Mouse (Mus musculus) Muller cell, postnatal 12 days (primary cell): ENCODE measurements around the gene Eps8l3.

ENCODE experiments used
- DNase-seq: peaks from one replicate; pipeline ENCODE4 v3.0.0-alpha.2; 2015; ENCODE audit errors: inconsistent ontology term

Gene Eps8l3

DNA sequence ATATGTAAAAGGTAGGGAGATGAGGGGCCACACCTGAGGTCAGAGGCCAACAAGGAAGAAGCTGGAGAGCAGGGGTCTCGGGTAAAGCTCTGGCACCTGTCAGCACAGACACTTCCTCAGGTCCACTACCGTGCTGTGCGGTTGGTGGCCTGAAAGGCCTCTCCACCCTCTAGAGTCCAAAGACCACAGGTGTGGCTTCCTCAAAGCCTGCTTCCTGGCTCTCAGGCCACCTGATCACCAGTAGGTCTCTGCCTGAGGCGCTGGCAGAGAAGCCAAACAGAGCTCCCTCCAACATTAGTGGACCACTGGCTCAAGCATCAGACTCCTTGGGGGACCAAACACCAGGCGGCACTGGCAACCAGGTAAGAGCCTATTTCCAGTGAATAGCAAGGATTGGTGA lies at the start of gene Eps8l3:
TSS of gene Eps8l3 (plus strand) at position 225 of the 400 bp plus-strand sequence.
- no peak for DNase-seq

DNA sequence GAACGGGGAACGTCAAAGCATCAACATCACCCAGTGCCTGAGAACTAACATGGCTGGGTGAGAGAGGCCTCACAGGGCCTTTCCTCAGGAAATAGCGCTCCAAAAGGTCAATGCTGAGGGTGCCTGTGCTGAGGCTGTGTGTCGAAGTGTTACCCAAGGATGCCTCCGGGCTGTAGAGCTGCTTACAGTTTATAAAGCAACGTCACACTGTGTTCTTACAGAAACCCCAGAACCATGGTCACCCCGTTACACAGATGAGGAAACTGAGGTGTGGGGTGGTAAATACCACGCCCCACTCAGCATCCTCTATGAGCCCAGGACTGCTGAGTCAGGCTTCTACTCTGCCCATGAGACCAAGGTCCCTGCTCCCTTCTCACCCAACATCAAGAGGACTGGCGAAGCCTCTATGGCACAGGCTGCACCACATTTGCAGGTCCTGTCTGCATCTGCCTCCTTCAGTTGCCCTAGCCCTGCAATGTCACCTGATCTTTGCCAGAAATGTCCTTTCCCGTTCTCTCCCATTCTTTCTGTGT lies 49.1 kb upstream of the Eps8l3 start:
- DNase-seq, result no peak

DNA sequence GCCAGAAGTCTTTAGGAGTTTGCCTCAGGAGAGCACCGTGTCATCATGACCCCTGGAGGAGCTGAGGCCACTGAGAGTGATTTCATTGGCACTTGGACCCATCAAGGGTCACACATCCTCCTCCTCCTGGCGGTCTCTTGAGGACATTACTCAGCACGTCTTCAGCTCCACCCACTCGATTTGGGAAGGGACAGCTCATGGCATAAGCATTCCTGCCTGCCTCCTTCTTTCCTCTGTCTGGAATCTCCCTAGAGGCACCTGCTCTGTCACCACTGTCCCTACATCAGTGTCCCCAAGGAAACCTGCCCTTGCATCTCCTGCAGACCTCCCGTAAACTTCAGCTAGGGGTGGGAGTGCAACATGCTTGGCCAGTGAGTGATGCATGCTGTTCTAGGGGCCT lies 48.5 kb upstream of the Eps8l3 start:
- DNase-seq, result no peak

DNA sequence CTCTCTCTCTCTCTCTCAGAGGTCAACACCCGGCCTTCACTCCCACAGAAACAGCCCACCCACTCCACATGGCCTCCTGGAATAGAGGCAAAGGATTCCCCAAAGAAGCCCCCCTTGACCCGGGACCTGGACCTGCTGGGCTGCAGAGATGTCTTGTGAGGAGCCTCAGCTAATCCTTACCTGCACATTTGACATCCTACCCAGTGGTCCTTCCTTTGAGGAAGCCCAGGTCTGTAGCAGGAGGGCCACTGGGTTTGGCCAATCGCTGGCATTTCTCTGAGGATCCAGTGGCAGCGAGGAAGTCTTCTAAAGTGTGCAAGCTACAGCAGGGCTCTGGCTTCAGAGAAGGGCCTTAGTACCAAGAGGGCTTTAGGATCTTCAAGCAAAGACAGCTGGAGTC lies 48.0 kb upstream of the Eps8l3 start:
- DNase-seq, result no peak

DNA sequence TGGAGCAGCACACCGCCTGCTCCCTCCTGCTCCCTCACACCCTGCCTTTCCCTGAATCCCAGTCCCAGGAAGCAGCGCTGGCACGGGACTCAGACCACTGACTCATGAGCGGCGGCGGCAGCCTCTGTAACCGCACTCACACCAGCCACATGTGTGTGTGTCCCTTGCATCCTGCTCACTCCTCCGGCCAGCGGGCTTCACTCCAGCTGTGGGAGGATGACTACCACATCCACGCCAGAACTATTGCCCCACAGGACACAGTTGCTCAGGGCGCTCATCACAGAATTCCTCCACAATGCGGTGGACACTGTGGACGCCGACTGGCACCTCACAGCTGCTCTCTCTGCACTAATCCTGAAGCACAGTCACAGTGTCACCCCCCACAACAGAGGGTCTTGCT lies 47.4 kb upstream of the Eps8l3 start:
- DNase-seq, result no peak

DNA sequence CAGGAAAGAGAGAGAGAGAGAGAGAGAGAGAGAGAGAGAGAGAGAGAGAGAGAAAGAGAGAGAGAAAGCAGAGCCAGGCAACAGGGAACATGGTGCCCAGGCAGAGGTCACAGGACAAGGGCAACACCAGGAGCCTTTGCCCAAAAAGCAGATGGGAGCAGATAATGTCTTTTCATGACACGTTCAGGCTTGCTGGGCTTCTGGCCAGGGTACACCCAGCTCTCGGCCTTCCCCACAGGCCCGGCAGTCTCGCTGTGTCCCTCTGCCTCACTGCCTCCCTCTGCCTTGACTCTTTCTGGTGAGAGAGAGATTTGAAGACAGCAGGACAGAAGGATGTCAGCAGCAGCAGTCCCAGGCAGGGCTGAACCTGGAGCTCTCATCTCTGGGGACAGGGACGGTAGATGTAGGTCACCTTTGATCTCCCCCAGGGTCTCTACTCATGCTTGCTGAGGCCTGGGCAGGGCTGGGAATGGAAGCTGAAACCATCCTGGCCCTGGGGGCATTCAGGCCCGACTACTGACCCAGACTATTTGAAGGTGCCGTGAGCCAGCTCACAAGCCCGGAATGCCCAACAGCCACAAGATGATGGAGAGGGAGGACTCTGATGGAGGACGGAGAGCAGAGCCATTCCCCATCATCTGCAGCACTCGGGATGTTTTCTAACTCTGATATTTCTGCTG lies 45.0 kb upstream of the Eps8l3 start:
- peak; percentile 65 for DNase-seq

DNA sequence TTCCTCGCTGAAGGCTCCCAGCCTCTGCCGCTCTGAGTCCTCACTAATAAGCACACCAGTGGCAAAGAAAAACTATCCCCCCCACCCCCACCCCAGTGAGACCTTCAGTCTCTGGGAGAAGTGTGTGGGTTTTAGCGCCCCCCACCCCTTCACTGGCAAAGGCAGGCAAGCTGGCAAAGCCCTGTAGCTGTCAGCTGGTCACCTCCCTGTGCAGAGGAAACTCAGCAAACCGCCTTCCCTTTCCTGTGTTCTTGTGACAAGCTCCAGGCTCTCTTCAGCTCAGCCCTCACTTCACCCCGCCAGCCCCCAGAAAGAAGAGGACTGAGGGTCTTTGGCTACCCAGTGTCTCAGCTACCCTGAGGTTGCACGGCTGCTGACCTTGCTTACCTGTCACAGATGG lies 44.4 kb upstream of the Eps8l3 start:
- DNase-seq, result no peak

DNA sequence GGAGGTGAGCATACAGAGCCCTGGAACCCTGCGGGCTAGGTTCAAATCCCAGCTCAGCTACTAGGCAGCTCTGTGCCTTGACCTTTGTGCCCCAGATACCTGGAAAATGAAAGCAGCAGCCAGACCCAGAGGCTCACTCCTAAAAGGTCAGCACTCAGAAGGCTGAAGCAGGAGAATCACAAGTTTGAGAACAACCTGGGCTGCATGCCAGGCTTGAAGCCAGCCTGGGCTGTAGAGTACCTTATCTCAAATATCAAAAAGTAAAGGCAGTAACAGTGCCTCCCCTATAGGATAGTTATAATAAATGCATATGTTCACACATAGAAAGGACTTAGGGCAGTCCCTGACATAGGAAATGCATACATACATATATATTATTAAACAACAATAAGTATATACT lies 43.7 kb upstream of the Eps8l3 start:
- no peak for DNase-seq

DNA sequence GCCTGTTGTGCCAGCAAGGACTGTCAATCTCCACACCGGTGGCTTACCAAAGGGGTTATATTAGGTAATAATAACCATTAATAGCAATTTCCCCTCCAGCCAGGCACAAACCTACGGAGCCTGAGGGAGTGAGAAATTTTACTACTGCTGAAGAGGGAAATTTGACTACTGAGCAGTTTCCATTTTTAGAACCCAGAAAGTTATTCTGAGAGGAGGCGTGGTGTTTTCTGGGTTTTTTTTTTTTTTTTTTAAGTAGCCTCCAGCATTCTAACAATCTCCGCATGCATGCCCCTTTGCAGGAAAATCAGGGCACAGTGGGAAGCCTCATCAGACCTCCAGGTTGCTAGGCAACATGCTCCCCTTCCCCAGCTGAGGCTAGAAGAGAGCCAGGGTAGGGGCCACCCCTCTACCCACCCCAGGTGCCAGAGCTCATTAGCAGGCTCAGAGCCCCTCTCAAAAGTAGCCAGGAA lies 43.1 kb upstream of the Eps8l3 start:
- DNase-seq, result peak; percentile 80

DNA sequence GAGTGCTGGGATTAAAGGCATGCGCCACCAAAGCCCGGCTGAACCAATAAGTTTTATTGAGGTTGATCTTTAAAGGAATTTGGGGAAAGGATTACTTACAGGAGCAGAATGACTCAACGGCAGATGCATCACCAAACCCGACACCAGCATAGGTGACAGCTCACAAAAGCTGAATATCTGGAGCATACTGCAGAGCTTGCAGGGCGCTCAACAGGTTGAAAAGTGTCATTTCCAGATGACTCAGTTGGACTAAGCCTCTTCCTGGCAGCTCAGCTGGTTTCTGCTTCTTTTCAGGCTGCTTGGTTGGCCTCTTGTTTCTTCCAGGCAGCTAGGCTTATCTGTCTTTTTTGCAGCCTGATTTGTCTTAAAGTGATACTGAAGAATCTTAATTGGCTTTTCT lies 41.7 kb upstream of the Eps8l3 start:
- DNase-seq, result no peak

DNA sequence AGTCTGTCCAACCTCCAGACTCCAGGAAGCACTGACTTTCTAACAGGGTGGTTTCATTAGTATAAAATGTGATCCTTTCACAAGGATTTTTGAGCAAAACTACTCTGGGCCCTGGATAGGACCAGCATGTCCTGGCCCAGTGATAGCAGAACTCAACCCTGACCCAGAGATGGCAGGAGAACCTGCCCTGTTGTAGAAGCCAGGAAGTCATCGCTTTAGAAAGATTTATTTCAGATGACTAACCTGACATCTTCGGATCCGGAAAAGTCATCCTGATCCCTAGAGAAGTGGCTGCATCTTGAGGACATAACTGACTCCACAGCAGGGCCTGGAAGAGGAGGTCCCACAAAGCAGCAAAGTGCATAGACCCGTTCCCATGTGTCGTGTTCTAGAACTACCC lies 37.2 kb upstream of the Eps8l3 start:
- no peak for DNase-seq

DNA sequence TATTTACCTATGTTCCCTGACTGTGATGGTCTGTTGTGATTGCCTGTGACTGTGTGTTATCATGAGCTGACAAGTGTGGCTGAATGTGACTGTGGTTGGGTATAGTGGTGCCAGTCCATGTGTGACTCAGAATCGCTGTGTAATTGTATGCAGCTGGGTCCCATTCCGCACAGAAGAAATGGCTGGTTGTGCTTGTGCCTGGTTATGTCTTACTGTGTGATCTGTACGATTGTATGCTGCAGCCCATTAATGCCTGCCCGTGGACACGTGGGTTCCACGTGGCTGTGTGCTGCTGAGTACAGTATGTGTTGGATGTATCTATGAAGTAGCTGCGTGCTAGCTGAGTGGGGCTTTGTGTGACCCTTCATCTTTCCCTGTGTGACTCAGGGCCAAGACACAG lies 36.2 kb upstream of the Eps8l3 start:
- DNase-seq, result no peak

DNA sequence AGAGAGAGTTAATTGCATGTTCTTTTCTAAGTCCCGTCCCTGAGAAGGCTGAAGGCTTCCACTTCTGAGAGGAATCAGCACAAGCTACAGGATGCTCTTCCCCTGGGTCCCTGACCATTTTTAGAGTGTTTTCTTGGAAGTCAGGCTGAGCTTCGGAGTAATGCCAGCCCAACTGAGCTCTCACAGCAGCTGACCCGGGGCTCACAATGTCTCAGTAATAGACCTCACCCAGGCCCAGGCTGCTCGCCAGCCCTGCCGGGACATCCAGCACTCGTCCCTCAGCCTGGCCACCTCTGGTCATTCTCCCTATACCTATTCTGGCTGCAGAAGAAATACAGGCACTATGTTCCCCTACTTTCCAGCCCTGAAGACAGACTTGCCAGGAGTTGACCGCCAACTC lies 35.7 kb upstream of the Eps8l3 start:
- DNase-seq, result peak; percentile 36

DNA sequence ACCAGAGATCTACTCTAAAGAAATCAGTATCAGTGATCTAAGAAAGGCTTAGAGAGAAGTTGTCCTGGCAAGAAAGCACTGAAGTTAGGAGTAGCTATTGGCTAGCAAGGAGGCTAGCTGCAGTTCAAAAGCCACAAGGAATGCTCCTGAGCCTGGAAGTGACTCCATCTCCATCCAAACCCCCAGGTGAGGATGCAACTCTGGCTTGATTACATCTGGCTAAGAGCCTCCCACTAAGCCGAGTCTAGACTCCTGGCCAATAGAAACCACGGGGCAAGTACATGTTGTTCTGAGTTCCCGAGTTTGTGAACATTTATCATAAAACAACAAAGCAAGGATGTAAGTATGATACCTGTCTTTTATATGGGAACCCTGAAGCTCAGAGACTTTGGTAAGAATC lies 33.6 kb upstream of the Eps8l3 start:
- no peak for DNase-seq

DNA sequence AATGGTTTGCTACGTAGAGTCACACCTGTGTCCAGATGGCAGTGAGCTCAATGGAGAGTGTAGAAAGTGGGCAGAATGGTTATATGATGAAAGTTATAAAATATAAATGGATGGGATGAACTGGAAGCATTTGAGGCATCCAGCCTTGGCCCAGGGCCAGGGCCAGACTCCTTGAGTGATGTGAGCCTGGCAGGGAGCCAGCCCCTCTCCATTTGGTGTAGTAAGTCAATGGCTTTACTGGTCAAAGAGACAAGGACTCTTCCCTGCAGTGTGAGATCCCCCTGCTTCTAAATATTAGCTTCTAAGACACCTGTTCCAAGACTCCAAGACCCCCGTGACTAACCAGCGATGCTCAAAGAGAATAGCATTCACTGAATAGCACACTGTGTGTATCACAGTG lies 33.0 kb upstream of the Eps8l3 start:
- DNase-seq, result peak; percentile 90

DNA sequence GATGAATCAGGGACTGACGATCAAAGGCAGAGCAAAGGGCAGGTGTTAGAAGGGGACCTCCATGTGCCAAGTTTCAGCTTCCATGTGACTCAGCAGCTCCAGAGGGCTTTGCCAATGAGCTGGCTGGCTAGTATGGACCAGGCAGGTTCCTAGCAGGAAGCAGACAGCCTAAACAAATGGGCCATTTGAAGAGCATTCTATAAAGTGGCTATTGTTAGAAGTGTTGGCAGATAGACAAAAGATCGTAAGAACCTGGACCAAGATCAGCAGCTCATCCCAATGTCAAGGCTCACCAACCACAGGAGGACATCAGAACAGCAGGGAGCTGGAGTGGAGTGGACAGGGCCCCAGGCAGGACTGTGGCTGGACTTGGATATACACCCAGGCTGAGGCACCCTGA lies 32.5 kb upstream of the Eps8l3 start:
- peak; percentile 94 for DNase-seq

DNA sequence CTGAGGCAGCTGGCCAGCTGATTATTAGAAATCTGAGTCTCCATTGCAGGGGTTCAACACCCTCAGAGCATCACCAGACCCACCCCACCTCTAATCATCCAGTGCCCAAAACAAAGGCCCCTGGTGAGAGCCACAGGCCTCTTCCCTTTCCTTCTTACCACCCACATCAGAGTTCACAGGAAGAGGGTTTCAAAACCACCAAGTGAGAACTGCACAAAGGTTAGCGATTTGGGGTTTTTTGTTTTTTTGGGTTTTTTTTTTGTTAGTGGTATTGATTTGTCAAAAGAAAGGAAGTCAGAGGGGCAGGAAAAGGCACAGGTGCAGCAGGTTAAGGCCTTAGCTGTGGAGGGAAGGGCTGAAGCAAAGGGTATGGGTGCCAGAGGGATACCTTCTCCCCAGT lies 30.9 kb upstream of the Eps8l3 start:
- no peak for DNase-seq

DNA sequence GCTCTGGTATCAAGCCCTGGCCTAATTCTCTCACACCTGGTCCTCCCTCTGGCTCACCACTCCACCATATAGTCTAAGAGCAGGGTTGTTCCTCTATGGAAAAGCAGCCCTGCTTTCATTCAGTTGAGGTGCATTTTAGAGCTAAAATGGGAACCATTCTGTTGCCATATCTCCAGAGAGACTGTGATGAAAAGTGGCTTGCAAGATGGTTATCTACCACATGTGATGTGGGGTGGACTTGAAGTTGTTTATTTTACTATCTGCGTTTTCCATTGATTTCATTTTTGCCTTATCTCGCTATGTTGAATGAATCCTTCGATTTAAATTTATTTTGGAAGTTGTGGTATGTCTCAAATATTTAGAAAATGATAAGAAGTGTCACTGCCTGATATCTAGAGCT lies 30.2 kb upstream of the Eps8l3 start:
- no peak for DNase-seq

DNA sequence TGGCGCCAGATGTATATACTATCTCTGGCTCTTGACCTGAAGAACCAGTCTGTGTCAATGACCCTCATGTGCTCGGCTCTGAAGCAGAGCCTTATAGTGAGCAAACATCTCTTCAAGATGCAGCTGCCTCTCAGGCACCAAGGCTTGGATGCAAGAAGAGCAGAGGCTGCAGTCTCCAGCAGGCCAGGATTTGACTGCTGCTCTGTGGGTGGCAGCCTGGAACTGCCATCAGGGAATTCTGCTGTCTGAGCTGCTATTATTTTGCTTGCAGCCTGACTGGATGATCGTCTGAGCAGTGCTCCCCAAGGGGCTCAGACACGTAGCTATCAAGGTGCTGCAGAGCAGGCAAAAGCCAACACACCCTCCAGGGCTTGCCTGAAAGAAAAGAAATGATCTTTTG lies 28.9 kb upstream of the Eps8l3 start:
- no peak for DNase-seq

DNA sequence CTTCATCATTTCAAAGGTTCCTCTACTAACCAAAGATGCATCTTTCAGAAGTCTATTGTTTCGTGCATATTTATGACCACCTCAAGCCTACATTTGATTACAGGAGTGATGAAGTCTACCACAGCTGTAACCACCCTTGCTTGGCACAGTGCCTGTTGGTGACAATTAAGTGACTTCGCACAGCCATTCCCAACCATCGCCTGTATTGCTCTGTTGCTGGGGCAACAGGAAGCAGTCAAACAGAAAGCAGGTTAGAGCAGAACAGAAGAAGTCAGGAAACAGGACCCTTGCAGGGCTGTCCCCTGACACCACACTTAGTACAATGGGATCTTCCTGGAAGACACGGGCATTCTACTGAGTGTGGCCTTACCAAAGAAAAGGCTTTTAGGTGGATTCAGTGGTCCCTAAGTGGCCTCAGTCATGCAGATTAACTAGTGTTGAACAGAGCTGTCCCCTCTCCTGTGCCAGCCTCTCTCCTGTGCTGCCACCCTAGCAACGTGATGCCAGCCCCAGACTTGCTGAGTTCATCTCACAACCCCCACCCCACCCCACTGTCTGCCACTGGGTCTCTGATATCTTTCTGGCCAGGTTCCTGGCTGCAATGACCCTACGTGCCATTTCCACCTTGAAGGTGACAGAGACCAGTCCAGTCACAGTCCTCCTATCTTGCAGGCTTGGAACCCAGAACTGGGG lies 27.9 kb upstream of the Eps8l3 start:
- DNase-seq, result peak; percentile 39

DNA sequence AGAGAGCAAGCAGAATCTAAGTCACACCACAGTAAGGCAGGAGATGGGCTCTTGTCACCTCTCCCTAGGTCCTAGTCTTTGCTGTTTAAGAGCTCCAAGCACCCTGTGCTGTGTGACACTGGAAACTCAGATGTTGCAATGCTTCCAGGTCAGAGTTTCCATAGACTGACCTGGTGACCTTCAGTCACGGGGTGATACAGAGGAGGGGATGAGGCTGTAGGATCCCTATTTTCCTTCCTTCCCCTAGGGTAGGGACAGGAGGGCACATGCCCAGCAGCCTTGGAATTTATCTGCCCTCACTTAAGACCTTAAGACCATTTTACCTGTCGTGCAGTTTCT lies 27.4 kb upstream of the Eps8l3 start:
- DNase-seq, result no peak

DNA sequence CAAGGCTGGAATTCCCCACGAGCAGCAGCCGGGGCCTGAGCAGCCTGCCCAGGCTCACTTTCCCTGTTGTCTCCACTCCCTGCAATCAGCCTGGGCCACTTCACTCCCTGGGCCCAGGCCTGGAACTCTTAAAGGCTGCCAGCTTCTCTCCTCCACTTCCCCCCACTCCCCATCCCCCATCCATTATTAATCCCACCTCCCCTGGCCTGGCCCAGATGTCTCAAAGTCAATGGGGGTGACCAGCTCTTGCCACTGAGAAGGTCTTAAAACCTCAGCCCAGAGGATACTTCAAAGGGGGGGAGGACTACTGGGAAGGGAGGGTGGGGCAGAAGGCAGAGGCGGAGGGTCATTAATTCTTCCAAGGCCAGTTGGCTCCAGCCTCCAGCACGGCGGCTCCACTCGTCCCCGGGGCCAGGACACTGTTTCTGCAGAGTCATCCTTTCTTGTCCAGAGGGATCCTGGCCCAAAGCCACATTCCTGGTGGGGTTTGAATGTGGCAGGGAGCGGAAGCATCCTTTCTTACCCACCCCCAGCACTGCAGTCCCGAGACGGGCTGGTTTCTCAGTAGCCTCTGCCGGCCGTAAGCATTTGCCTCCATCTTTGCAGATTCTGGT lies 26.5 kb upstream of the Eps8l3 start:
- peak; percentile 92 for DNase-seq

DNA sequence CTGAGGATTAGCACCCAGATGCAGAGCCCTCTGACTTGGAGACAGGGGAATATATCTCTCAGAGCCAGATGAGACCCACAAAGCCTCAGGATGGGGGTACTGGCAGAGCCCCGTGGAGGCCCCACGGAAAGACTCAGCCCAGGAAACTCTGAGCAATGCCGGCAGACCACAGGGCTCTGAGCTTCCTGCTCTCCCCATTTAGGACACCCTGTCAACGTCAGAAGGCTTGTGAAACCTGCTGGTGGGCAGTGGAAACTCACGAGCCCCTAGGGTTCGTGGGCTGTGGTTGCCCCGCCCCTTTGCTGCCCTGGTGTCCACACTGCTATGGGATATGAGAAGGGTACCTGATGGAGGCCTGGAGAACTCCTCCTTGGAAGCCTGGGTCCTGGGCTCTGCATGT lies 24.2 kb upstream of the Eps8l3 start:
- no peak for DNase-seq
